Mouse (Mus musculus) testis, adult 2 months (tissue): ENCODE results near the gene G430095P16Rik. TPM values are rescaled to one million over a fixed set of nuclear protein-coding genes. Genes with fewer than 3 reads are reported as not detected.

ENCODE experiments used
- H3K27ac ChIP-seq: fragments of 200-500 bp; 2 replicates; pipeline ENCODE4 v1.5.1; 2012; ENCODE audit warnings: low read depth, low read length; ENCODE audit not compliant: control insufficient read depth, insufficient read depth
- H3K27me3 ChIP-seq: fragments of 200-500 bp; 2 replicates; pipeline ENCODE4 v1.6.1; 2012; ENCODE audit warnings: mild to moderate bottlenecking, low read length, moderate library complexity; ENCODE audit not compliant: control insufficient read depth, insufficient read depth
- H3K36me3 ChIP-seq: fragments of 200-500 bp; 2 replicates; pipeline ENCODE4 v1.6.1; 2012; ENCODE audit warnings: mild to moderate bottlenecking, low read length; ENCODE audit not compliant: control insufficient read depth, insufficient read depth
- H3K4me1 ChIP-seq: fragments of 200-500 bp; 2 replicates; pipeline ENCODE4 v1.6.1; 2012; ENCODE audit warnings: low read length; ENCODE audit not compliant: control insufficient read depth, insufficient read depth
- H3K4me3 ChIP-seq: fragments of 200-500 bp; 2 replicates; pipeline ENCODE4 v1.5.1; 2012; ENCODE audit warnings: low read depth, mild to moderate bottlenecking, low read length, moderate library complexity, mixed read lengths; ENCODE audit not compliant: control insufficient read depth
- CTCF ChIP-seq: fragments of 200-500 bp; IDR thresholded peaks from 2 replicates; pipeline ENCODE4 v1.5.1; 2012; ENCODE audit warnings: low read depth, mild to moderate bottlenecking, inconsistent platforms, low read length, moderate library complexity; ENCODE audit not compliant: control insufficient read depth, insufficient read depth, insufficient replicate concordance
- POLR2A ChIP-seq: fragments of 200-500 bp; IDR thresholded peaks from 2 replicates; pipeline ENCODE4 v1.6.1; 2012; ENCODE audit warnings: low read depth, mild to moderate bottlenecking, inconsistent platforms, low read length, moderate library complexity; ENCODE audit not compliant: control insufficient read depth
- polyA plus RNA-seq: library from polyadenylated mRNA; depleted of rRNA; stranded (reverse); fragments of >200 nt; gene quantifications from 2 replicates; pipeline ENCODE4 v1.2.3, GENCODE M21; 2012

G430095P16Rik gene
- polyA plus RNA-seq, 1 experiment = 0.32 TPM

- Histone ChIP-seq H3K4me1 (peaks cover 3% of the 10 kb centered on the region; the same call in 1 of the 2 replicates), H3K36me3 (no peaks in the 10 kb centered on the region), H3K27me3 (no peaks in the 10 kb centered on the region), H3K4me3 (no peak overlapping the region), H3K27ac (no peak overlapping the region)
- no peak for TF ChIP-seq POLR2A
Observed at GRCm38 (mm10) chr8:84714161-84714560, 8.6 kb upstream of the G430095P16Rik start.

GRCm38 (mm10) chr8:84715893-84716468, 6.8 kb upstream of the G430095P16Rik start:
- Histone ChIP-seq H3K27me3 (no peaks in the 10 kb centered on the region), H3K36me3 (no peaks in the 10 kb centered on the region), H3K27ac (no peak overlapping the region), H3K4me3 (no peak overlapping the region), H3K4me1 (peaks cover 3% of the 10 kb centered on the region; the same call in 1 of the 2 replicates)
- no peak for TF ChIP-seq CTCF
- no peak for TF ChIP-seq POLR2A

GRCm38 (mm10) chr8:84716790-84717189, 6.0 kb upstream of the G430095P16Rik start:
- no peaks in the 10 kb centered on the region for H3K27me3 ChIP-seq
- peaks cover 3% of the 10 kb centered on the region; the same call in 1 of the 2 replicates for H3K4me1 ChIP-seq
- no peak overlapping the region for H3K27ac ChIP-seq
- H3K36me3 ChIP-seq = no peaks in the 10 kb centered on the region
- TF ChIP-seq CTCF = no peak
- H3K4me3 ChIP-seq = no peak overlapping the region

- Histone ChIP-seq H3K27me3 (no peaks in the 10 kb centered on the region), H3K36me3 (no peaks in the 10 kb centered on the region)
Observed at GRCm38 (mm10) chr8:84718476-84718875, 4.3 kb upstream of the G430095P16Rik start.

GRCm38 (mm10) chr8:84718959-84719690, 3.7 kb upstream of the G430095P16Rik start:
- H3K4me1 ChIP-seq = peaks cover 12% of the 10 kb centered on the region
- H3K4me3 ChIP-seq = no peak overlapping the region
- H3K36me3 ChIP-seq = no peaks in the 10 kb centered on the region
- no peak overlapping the region for H3K27ac ChIP-seq
- H3K27me3 ChIP-seq = no peaks in the 10 kb centered on the region
- TF ChIP-seq CTCF (no peak), POLR2A (no peak)

More at GRCm38 (mm10) chr8:84718476-84718875, 4.3 kb upstream of the G430095P16Rik start:
- H3K4me1 ChIP-seq = peaks cover 9% of the 10 kb centered on the region
- H3K27ac ChIP-seq = no peak overlapping the region
- no peak for TF ChIP-seq CTCF
- no peak for TF ChIP-seq POLR2A
- no peak overlapping the region for H3K4me3 ChIP-seq

GRCm38 (mm10) chr8:84722530-84722849, 317 bp upstream of the G430095P16Rik start:
- H3K4me3 ChIP-seq = no peak overlapping the region
- no peaks in the 10 kb centered on the region for H3K27me3 ChIP-seq

GRCm38 (mm10) chr8:84723571-84723900, 729 bp downstream of the G430095P16Rik start:
- no peak overlapping the region for H3K4me3 ChIP-seq
- no peak for TF ChIP-seq CTCF
- no peak for TF ChIP-seq POLR2A
- no peaks in the 10 kb centered on the region for H3K27me3 ChIP-seq
- no peaks in the 10 kb centered on the region for H3K36me3 ChIP-seq
- peak overlapping the region; percentile 26; the same call in 1 of the 2 replicates for H3K27ac ChIP-seq
- H3K4me1 ChIP-seq = peaks cover 9% of the 10 kb centered on the region

More at GRCm38 (mm10) chr8:84722530-84722849, 317 bp upstream of the G430095P16Rik start:
- TF ChIP-seq POLR2A (no peak), CTCF (no peak)
- H3K36me3 ChIP-seq = no peaks in the 10 kb centered on the region
- H3K27ac ChIP-seq = peak overlapping the region; percentile 51
- H3K4me1 ChIP-seq = peaks cover 9% of the 10 kb centered on the region
